Mouse (Mus musculus): ENCODE data around the gene Srp72.

Gene Srp72

GRCm38 (mm10) chr5:76947142-76947541, 27.3 kb upstream of the Srp72 start:
- peaks cover 72% of the 10 kb centered on the region for H3K4me1 ChIP-seq (replicated peaks; ENCODE audit: low read depth, low read length)
- TF ChIP-seq CTCF (conservative IDR thresholded peaks at IDR 0.05; ENCODE audit: low read length) (no peak), POU5F1 (IDR thresholded peaks at IDR 0.05; ENCODE audit: borderline replicate concordance, low read length) (no peak), NANOG (IDR thresholded peaks at IDR 0.05; ENCODE audit: borderline replicate concordance, low read length) (no peak)
- no peaks in the 10 kb centered on the region for H3K9me3 ChIP-seq (ENCODE audit: low read length)
- H3K4me3 ChIP-seq (replicated peaks; ENCODE audit: low read length), result no peak overlapping the region
- H3K36me3 ChIP-seq (ENCODE audit: insufficient read depth, low read length), result peaks cover 59% of the 10 kb centered on the region
- H3K27me3 ChIP-seq (ENCODE audit: insufficient read depth, low read length), result no peaks in the 10 kb centered on the region

GRCm38 (mm10) chr5:76947758-76948157, 26.7 kb upstream of the Srp72 start:
- H3K4me1 ChIP-seq (replicated peaks; ENCODE audit: low read depth, low read length), result peaks cover 70% of the 10 kb centered on the region
- TF ChIP-seq NANOG (IDR thresholded peaks at IDR 0.05; ENCODE audit: borderline replicate concordance, low read length) (no peak), POU5F1 (IDR thresholded peaks at IDR 0.05; ENCODE audit: borderline replicate concordance, low read length) (no peak), CTCF (conservative IDR thresholded peaks at IDR 0.05; ENCODE audit: low read length) (no peak)
- H3K4me3 ChIP-seq (replicated peaks; ENCODE audit: low read length), result peak overlapping the region; percentile 45
- H3K27me3 ChIP-seq (ENCODE audit: insufficient read depth, low read length), result no peaks in the 10 kb centered on the region
- no peaks in the 10 kb centered on the region for H3K9me3 ChIP-seq (ENCODE audit: low read length)
- H3K36me3 ChIP-seq (ENCODE audit: insufficient read depth, low read length), result peaks cover 57% of the 10 kb centered on the region

- H3K27me3 ChIP-seq (ENCODE audit: insufficient read depth, low read length), result no peaks in the 10 kb centered on the region
- peaks cover 78% of the 10 kb centered on the region for H3K4me1 ChIP-seq (replicated peaks; ENCODE audit: low read depth, low read length)
- H3K4me3 ChIP-seq (replicated peaks; ENCODE audit: low read length), result peak overlapping the region; percentile 98
- TF ChIP-seq POU5F1 (IDR thresholded peaks at IDR 0.05; ENCODE audit: borderline replicate concordance, low read length), result no peak
- H3K9me3 ChIP-seq (ENCODE audit: low read length), result no peaks in the 10 kb centered on the region
- H3K36me3 ChIP-seq (ENCODE audit: insufficient read depth, low read length), result peaks cover 72% of the 10 kb centered on the region
Observed at GRCm38 (mm10) chr5:76950343-76951105, 24.0 kb upstream of the Srp72 start.

GRCm38 (mm10) chr5:76951106-76952027, 23.1 kb upstream of the Srp72 start, which contains the start of the genes Paics and Ppat:
Gene Paics (plus strand): TSS chr5:76951307.
Gene Ppat (minus strand): TSS chr5:76951578.
- H3K4me1 ChIP-seq (replicated peaks; ENCODE audit: low read depth, low read length), result peaks cover 78% of the 10 kb centered on the region
- peak within 1 kb of the TSS; percentile 98 for H3K4me3 ChIP-seq (replicated peaks; ENCODE audit: low read length)
- no peaks in the 10 kb centered on the region for H3K9me3 ChIP-seq (ENCODE audit: low read length)
- no peak for TF ChIP-seq NANOG (IDR thresholded peaks at IDR 0.05; ENCODE audit: borderline replicate concordance, low read length)
- no peak for TF ChIP-seq POU5F1 (IDR thresholded peaks at IDR 0.05; ENCODE audit: borderline replicate concordance, low read length)
- no peak for TF ChIP-seq CTCF (conservative IDR thresholded peaks at IDR 0.05; ENCODE audit: low read length)
- H3K36me3 ChIP-seq (ENCODE audit: insufficient read depth, low read length), result peaks cover 73% of the 10 kb centered on the region
- no peaks in the 10 kb centered on the region for H3K27me3 ChIP-seq (ENCODE audit: insufficient read depth, low read length)

GRCm38 (mm10) chr5:76952112-76953040, 22.1 kb upstream of the Srp72 start:
- no peaks in the 10 kb centered on the region for H3K27me3 ChIP-seq (ENCODE audit: insufficient read depth, low read length)
- peaks cover 73% of the 10 kb centered on the region for H3K36me3 ChIP-seq (ENCODE audit: insufficient read depth, low read length)
- peak overlapping the region; percentile 98 for H3K4me3 ChIP-seq (replicated peaks; ENCODE audit: low read length)
- H3K9me3 ChIP-seq (ENCODE audit: low read length), result no peaks in the 10 kb centered on the region
- H3K4me1 ChIP-seq (replicated peaks; ENCODE audit: low read depth, low read length), result peaks cover 78% of the 10 kb centered on the region
- TF ChIP-seq NANOG (IDR thresholded peaks at IDR 0.05; ENCODE audit: borderline replicate concordance, low read length) (no peak), CTCF (conservative IDR thresholded peaks at IDR 0.05; ENCODE audit: low read length) (no peak), POU5F1 (IDR thresholded peaks at IDR 0.05; ENCODE audit: borderline replicate concordance, low read length) (no peak)

- H3K9me3 ChIP-seq (ENCODE audit: low read length), result no peaks in the 10 kb centered on the region
- peaks cover 73% of the 10 kb centered on the region for H3K36me3 ChIP-seq (ENCODE audit: insufficient read depth, low read length)
- no peak for TF ChIP-seq POU5F1 (IDR thresholded peaks at IDR 0.05; ENCODE audit: borderline replicate concordance, low read length)
- TF ChIP-seq NANOG (IDR thresholded peaks at IDR 0.05; ENCODE audit: borderline replicate concordance, low read length), result no peak
- no peak for TF ChIP-seq CTCF (conservative IDR thresholded peaks at IDR 0.05; ENCODE audit: low read length)
- H3K27me3 ChIP-seq (ENCODE audit: insufficient read depth, low read length), result no peaks in the 10 kb centered on the region
- peaks cover 78% of the 10 kb centered on the region for H3K4me1 ChIP-seq (replicated peaks; ENCODE audit: low read depth, low read length)
- H3K4me3 ChIP-seq (replicated peaks; ENCODE audit: low read length), result peak overlapping the region; percentile 98
Observed at GRCm38 (mm10) chr5:76953794-76954193, 20.7 kb upstream of the Srp72 start.

- no peak for TF ChIP-seq NANOG (IDR thresholded peaks at IDR 0.05; ENCODE audit: borderline replicate concordance, low read length)
- TF ChIP-seq CTCF (conservative IDR thresholded peaks at IDR 0.05; ENCODE audit: low read length), result no peak
- no peak for TF ChIP-seq POU5F1 (IDR thresholded peaks at IDR 0.05; ENCODE audit: borderline replicate concordance, low read length)
- no peaks in the 10 kb centered on the region for H3K27me3 ChIP-seq (ENCODE audit: insufficient read depth, low read length)
- no peaks in the 10 kb centered on the region for H3K9me3 ChIP-seq (ENCODE audit: low read length)
- peaks cover 72% of the 10 kb centered on the region for H3K36me3 ChIP-seq (ENCODE audit: insufficient read depth, low read length)
- H3K4me3 ChIP-seq (replicated peaks; ENCODE audit: low read length), result peak overlapping the region; percentile 98
- H3K4me1 ChIP-seq (replicated peaks; ENCODE audit: low read depth, low read length), result peaks cover 76% of the 10 kb centered on the region
Observed at GRCm38 (mm10) chr5:76954271-76954900, 20.1 kb upstream of the Srp72 start.
